Mouse (Mus musculus): ENCODE measurements around the gene Comt. TPM values are rescaled to one million over a fixed set of nuclear protein-coding genes. Genes with fewer than 3 reads are reported as not detected.

Comt gene
- polyA plus RNA-seq, 1 experiment from 2014 or later, result 79.9 TPM

DNA sequence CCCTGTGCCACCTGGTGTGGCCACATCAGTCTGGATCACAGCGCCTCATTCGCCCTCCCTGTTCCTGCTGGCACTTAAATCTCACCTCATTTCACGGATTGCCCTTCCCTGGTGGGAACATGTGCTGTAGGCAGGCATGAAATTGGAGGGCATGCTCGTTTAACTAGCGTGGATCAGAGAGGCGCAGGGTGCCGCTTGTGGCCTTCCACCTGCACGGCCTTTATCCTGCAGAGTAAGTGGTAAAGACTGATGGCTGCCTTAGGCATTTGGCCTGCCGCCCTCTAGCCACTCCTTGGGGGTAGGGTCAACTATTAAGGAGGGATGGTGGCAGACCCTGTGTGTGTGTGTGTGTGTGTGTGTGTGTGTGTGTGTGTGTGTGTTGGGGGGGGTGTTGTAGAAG lies 35.4 kb upstream of the Comt start:
- no peak overlapping the region for H3K9ac ChIP-seq (replicated peaks; ENCODE audit: low read length)
- ATAC-seq (ENCODE audit: low FRiP score, low TSS enrichment) (no peak), DNase-seq (peak; percentile 39)
- H3K4me1 ChIP-seq (ENCODE audit: control insufficient read depth, insufficient read depth, low read length), result peaks cover 20% of the 10 kb centered on the region
- WGBS, result 39% methylated on average over 9 of the region's 9 CpGs
- no peak overlapping the region for H3K4me3 ChIP-seq (replicated peaks; ENCODE audit: low read depth, low read length)
- 0 out of 2 replicates have a peak, but pooled peaks cover 4% of the 10 kb centered on the region for H3K36me3 ChIP-seq (ENCODE audit: control insufficient read depth, insufficient read depth, low read length)
- no peak overlapping the region for H3K4me2 ChIP-seq (ENCODE audit: low read length)
- H3K9me3 ChIP-seq (ENCODE audit: control insufficient read depth, low read length), result no peaks in the 10 kb centered on the region
- H3K27me3 ChIP-seq (ENCODE audit: control insufficient read depth, insufficient read depth, low read length), result no peaks in the 10 kb centered on the region
- H3K27ac ChIP-seq (replicated peaks; ENCODE audit: low read depth, low read length), result no peak overlapping the region

DNA sequence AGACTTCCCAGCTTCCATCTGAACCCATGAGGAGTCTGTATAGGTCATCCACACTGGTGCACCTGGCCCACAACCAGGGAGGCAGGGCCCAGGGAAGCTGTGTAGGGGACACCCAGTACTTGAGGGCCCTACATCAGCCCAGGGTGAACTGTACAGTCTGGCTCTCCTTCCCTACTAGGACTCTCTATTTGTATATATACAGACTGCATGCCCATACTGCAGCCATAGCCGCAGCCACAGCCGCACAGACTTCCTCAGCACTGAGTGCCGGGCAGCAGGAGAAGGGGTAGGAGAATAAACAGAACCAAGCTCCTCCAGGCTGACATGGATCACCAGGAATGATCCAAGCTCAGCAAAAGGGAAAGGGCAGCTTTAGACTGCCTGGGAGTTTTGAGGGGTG lies 34.2 kb upstream of the Comt start:
- Histone ChIP-seq H3K9ac (replicated peaks; ENCODE audit: low read length) (no peak overlapping the region), H3K4me2 (ENCODE audit: low read length) (no peak overlapping the region), H3K9me3 (ENCODE audit: control insufficient read depth, low read length) (no peaks in the 10 kb centered on the region), H3K27ac (replicated peaks; ENCODE audit: low read depth, low read length) (no peak overlapping the region), H3K4me3 (replicated peaks; ENCODE audit: low read depth, low read length) (no peak overlapping the region), H3K36me3 (ENCODE audit: control insufficient read depth, insufficient read depth, low read length) (0 out of 2 replicates have a peak, but pooled peaks cover 3% of the 10 kb centered on the region), H3K4me1 (ENCODE audit: control insufficient read depth, insufficient read depth, low read length) (peaks cover 20% of the 10 kb centered on the region), H3K27me3 (ENCODE audit: control insufficient read depth, insufficient read depth, low read length) (no peaks in the 10 kb centered on the region)
- no peak for ATAC-seq (ENCODE audit: low FRiP score, low TSS enrichment)
- WGBS, result 87% methylated on average over 3 of the region's 3 CpGs
- no peak for DNase-seq

GRCm38 (mm10) chr16:18459955-18460370 lies 33.3 kb upstream of the Comt start:
- Histone ChIP-seq H3K4me1 (ENCODE audit: control insufficient read depth, insufficient read depth, low read length) (peaks cover 20% of the 10 kb centered on the region), H3K36me3 (ENCODE audit: control insufficient read depth, insufficient read depth, low read length) (0 out of 2 replicates have a peak, but pooled peaks cover 2% of the 10 kb centered on the region), H3K9me3 (ENCODE audit: control insufficient read depth, low read length) (no peaks in the 10 kb centered on the region), H3K9ac (replicated peaks; ENCODE audit: low read length) (peak overlapping the region; percentile 24), H3K4me3 (replicated peaks; ENCODE audit: low read depth, low read length) (0 out of 2 replicates have a peak overlapping the region, but pooled peaks have one; percentile 13), H3K27me3 (ENCODE audit: control insufficient read depth, insufficient read depth, low read length) (no peaks in the 10 kb centered on the region), H3K4me2 (ENCODE audit: low read length) (peak overlapping the region; percentile 50), H3K27ac (replicated peaks; ENCODE audit: low read depth, low read length) (peak overlapping the region; percentile 70)
- DNase-seq (peak; percentile 79), ATAC-seq (ENCODE audit: low FRiP score, low TSS enrichment) (peak; percentile 75)
- 1% methylated on average over 11 of the region's 11 CpGs for WGBS

- ATAC-seq (ENCODE audit: low FRiP score, low TSS enrichment), result no peak
- 10% methylated on average over 12 of the region's 12 CpGs for WGBS
- H3K4me3 ChIP-seq (replicated peaks; ENCODE audit: low read depth, low read length), result 0 out of 2 replicates have a peak overlapping the region, but pooled peaks have one; percentile 13
- DNase-seq, result peak; percentile 40
- H3K36me3 ChIP-seq (ENCODE audit: control insufficient read depth, insufficient read depth, low read length), result 0 out of 2 replicates have a peak, but pooled peaks cover 2% of the 10 kb centered on the region
- no peaks in the 10 kb centered on the region for H3K9me3 ChIP-seq (ENCODE audit: control insufficient read depth, low read length)
- H3K27me3 ChIP-seq (ENCODE audit: control insufficient read depth, insufficient read depth, low read length), result no peaks in the 10 kb centered on the region
- H3K27ac ChIP-seq (replicated peaks; ENCODE audit: low read depth, low read length), result peak overlapping the region; percentile 70
- peak overlapping the region; percentile 50 for H3K4me2 ChIP-seq (ENCODE audit: low read length)
- H3K9ac ChIP-seq (replicated peaks; ENCODE audit: low read length), result peak overlapping the region; percentile 24
- H3K4me1 ChIP-seq (ENCODE audit: control insufficient read depth, insufficient read depth, low read length), result peaks cover 20% of the 10 kb centered on the region
Measured at GRCm38 (mm10) chr16:18459335-18459954, 32.8 kb upstream of the Comt start.

DNA sequence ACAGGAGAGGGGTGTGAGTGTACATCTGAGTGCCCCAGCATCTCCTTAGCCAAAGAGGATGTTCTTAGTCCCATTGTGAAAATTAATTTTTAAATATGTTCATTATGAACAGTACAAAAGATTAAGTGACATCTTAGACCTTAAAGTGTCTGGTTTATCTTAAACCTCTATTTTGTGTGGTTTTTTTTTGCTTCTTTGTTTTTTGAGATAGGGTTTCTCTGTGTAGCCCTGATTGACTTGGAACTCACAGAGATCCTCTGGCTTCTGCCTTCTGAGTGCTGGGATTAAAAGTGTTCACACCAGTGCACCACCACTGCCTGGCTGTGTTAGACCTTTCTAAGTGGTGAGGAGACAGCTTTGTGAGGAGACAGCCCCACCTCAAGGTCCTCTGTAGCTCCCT lies 32.0 kb upstream of the Comt start:
- Histone ChIP-seq H3K9me3 (ENCODE audit: control insufficient read depth, low read length) (no peaks in the 10 kb centered on the region), H3K36me3 (ENCODE audit: control insufficient read depth, insufficient read depth, low read length) (0 out of 2 replicates have a peak, but pooled peaks cover 2% of the 10 kb centered on the region), H3K27ac (replicated peaks; ENCODE audit: low read depth, low read length) (no peak overlapping the region), H3K4me1 (ENCODE audit: control insufficient read depth, insufficient read depth, low read length) (peaks cover 20% of the 10 kb centered on the region), H3K9ac (replicated peaks; ENCODE audit: low read length) (peak overlapping the region; percentile 24; the same call in 1 of the 2 replicates), H3K27me3 (ENCODE audit: control insufficient read depth, insufficient read depth, low read length) (no peaks in the 10 kb centered on the region), H3K4me3 (replicated peaks; ENCODE audit: low read depth, low read length) (no peak overlapping the region), H3K4me2 (ENCODE audit: low read length) (no peak overlapping the region)
- DNase-seq (no peak), ATAC-seq (ENCODE audit: low FRiP score, low TSS enrichment) (no peak)

DNA sequence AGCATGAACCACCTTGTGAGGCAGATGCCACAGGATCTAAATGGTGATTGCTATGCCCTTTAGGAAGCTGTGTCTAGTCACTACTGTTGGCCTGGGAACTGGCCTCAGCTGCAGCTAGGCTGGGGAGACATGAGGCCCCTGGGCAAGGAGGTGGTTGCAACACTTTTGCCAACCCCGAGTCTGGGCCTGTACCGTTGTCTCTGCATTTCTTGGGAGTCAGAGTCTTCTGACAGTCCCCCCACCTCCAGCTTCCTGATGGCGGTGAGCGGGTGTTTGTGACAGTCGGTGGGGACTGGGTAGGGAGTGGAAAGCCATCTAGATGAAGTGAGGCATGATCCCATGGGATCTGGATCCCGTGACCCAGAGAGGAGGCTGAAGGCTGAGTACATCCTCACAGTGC lies 28.8 kb upstream of the Comt start:
- 0 out of 2 replicates have a peak, but pooled peaks cover 2% of the 10 kb centered on the region for H3K36me3 ChIP-seq (ENCODE audit: control insufficient read depth, insufficient read depth, low read length)
- no peaks in the 10 kb centered on the region for H3K27me3 ChIP-seq (ENCODE audit: control insufficient read depth, insufficient read depth, low read length)
- H3K4me3 ChIP-seq (replicated peaks; ENCODE audit: low read depth, low read length), result no peak overlapping the region
- no peak overlapping the region for H3K4me2 ChIP-seq (ENCODE audit: low read length)
- no peak for ATAC-seq (ENCODE audit: low FRiP score, low TSS enrichment)
- H3K4me1 ChIP-seq (ENCODE audit: control insufficient read depth, insufficient read depth, low read length), result peaks cover 17% of the 10 kb centered on the region
- DNase-seq, result no peak
- H3K9me3 ChIP-seq (ENCODE audit: control insufficient read depth, low read length), result no peaks in the 10 kb centered on the region
- no peak overlapping the region for H3K9ac ChIP-seq (replicated peaks; ENCODE audit: low read length)
- no peak overlapping the region for H3K27ac ChIP-seq (replicated peaks; ENCODE audit: low read depth, low read length)
- WGBS, result 89% methylated on average over 6 of the region's 6 CpGs

GRCm38 (mm10) chr16:18453846-18454245 lies 27.2 kb upstream of the Comt start:
- H3K27ac ChIP-seq (replicated peaks; ENCODE audit: low read depth, low read length), result no peak overlapping the region
- H3K27me3 ChIP-seq (ENCODE audit: control insufficient read depth, insufficient read depth, low read length), result no peaks in the 10 kb centered on the region
- H3K9me3 ChIP-seq (ENCODE audit: control insufficient read depth, low read length), result no peaks in the 10 kb centered on the region
- H3K4me1 ChIP-seq (ENCODE audit: control insufficient read depth, insufficient read depth, low read length), result 0 out of 2 replicates have a peak, but pooled peaks cover 1% of the 10 kb centered on the region
- DNase-seq (no peak), ATAC-seq (ENCODE audit: low FRiP score, low TSS enrichment) (no peak)
- H3K9ac ChIP-seq (replicated peaks; ENCODE audit: low read length), result no peak overlapping the region
- H3K4me2 ChIP-seq (ENCODE audit: low read length), result no peak overlapping the region
- 54% methylated on average over 5 of the region's 5 CpGs for WGBS
- 0 out of 2 replicates have a peak, but pooled peaks cover 7% of the 10 kb centered on the region for H3K36me3 ChIP-seq (ENCODE audit: control insufficient read depth, insufficient read depth, low read length)
- no peak overlapping the region for H3K4me3 ChIP-seq (replicated peaks; ENCODE audit: low read depth, low read length)

GRCm38 (mm10) chr16:18452361-18452862 lies 25.8 kb upstream of the Comt start:
- no peak overlapping the region for H3K27ac ChIP-seq (replicated peaks; ENCODE audit: low read depth, low read length)
- no peak for ATAC-seq (ENCODE audit: low FRiP score, low TSS enrichment)
- WGBS, result 76% methylated on average over 8 of the region's 8 CpGs

More at GRCm38 (mm10) chr16:18452361-18452862, 25.8 kb upstream of the Comt start:
- Histone ChIP-seq H3K4me2 (ENCODE audit: low read length) (no peak overlapping the region), H3K9ac (replicated peaks; ENCODE audit: low read length) (no peak overlapping the region), H3K36me3 (ENCODE audit: control insufficient read depth, insufficient read depth, low read length) (0 out of 2 replicates have a peak, but pooled peaks cover 7% of the 10 kb centered on the region), H3K4me1 (ENCODE audit: control insufficient read depth, insufficient read depth, low read length) (no peaks in the 10 kb centered on the region), H3K27me3 (ENCODE audit: control insufficient read depth, insufficient read depth, low read length) (no peaks in the 10 kb centered on the region), H3K9me3 (ENCODE audit: control insufficient read depth, low read length) (no peaks in the 10 kb centered on the region), H3K4me3 (replicated peaks; ENCODE audit: low read depth, low read length) (no peak overlapping the region)
- no peak for DNase-seq
